Mouse (Mus musculus) cerebellum, adult 2 months (tissue): ENCODE measurements around the gene Cntd1.

Experiments
- CTCF ChIP-seq: fragments of 200-500 bp; IDR thresholded peaks from 2 replicates; pipeline ENCODE4 v1.5.1; 2011; ENCODE audit warnings: low read depth, mild to moderate bottlenecking, control low read depth, low read length, moderate library complexity, borderline replicate concordance; ENCODE audit not compliant: insufficient read depth
- POLR2A ChIP-seq: fragments of 200-500 bp; IDR thresholded peaks from 2 replicates; pipeline ENCODE4 v1.6.1; 2011; ENCODE audit warnings: low read length, control low read depth, borderline replicate concordance; ENCODE audit not compliant: insufficient read depth

DNA sequence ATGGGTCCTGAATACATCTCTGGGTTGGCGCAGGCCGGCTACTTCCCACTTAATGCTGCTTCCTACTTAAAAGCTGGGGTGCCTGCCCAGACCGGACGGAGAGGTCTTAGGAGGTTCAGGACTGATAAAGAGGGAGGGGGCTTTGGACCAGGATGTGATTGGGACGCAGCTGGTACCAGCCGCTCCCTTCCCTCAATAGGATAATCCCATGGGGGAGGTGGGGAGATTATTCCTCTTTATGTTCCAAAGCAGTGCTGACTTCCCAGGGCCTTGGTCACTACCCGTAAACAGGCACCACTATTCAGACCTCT is 32.2 kb upstream of the Cntd1 start:
- TF ChIP-seq CTCF (no peak), POLR2A (no peak)
